Mouse (Mus musculus) cerebellum, postnatal 4 days (tissue): Measurements from ENCODE around the gene Macf1.
"Not testable (repeated sequence)": the region's sequence is repeated elsewhere in the genome, so short reads cannot be mapped to it uniquely, and the experiment has no call there.

ENCODE experiments used
- DNase-seq, 2 experiments: peaks; one replicate each; pipeline ENCODE4 v3.0.0; 2022; ENCODE audit warnings: low spot score in 2 of 2, mixed read lengths in 1 of 2

Gene Macf1

DNA sequence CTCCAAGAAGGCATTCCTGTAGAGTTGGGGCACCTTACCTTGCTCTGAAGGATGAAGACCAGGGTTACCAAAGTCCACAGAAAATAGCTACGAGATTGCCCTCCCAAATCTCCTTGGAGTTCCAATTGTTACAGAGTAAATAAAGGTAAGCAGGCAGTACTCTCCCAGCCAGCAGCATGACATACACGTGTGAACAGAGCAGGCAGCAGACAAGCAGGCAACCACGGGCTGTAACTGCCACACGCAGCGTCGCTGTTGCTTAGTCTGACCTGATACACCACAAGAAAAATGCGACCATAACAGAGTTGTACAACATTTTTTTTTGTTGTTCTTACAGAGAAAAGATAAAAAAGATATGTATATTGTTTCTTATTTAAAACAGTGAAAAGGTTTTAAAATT is 325.5 kb downstream of the Macf1 start:
- no peak for DNase-seq

DNA sequence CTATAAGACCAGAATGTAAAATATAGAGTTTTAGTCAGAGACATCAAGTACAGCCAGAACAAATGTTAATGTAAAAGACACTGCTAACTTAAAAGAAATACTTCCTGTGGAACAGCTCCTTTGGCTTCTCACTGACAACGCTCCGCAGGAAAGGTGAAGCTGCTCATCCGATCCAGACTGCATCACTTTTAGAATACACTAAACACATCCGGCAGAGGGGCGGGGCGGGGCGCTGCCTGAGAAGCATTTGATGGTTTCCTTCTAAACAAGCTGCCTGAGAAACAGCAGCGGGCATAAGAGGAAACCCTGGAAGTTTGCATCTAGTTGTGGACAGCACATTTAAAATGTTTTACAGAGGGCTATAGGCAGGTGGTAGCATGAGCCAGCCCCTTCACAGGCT is 328.2 kb downstream of the Macf1 start:
- no peak for DNase-seq

DNA sequence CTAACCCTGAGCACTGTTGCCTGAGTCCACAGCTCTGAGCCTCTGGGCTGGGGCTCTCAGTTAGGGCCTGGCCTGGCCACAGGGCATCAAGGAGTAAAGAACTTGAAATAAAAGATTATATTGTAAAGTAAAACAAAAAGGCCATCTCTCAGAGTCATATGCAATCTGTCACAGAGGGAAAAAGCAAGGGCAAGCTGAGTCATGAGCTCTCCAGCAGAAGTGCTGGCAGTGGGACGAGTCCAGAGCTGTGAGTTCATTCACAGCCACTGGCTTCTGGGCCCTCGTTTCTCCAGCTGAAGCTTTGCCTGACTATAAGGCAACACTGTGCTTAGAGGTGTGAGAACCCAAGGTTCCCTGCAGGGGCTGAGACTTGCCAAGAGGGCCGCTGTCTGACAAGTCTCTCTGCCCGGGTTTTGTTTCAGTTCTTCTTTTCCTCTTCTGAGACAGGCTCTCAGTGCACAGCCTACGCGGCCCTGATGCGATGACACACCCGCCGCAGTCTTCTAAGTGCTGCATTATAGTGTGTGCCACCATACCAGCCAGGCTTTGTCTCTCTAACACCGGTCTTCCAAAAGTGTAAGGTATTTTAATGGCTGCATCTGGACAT is 330.8 kb downstream of the Macf1 start:
- DNase-seq, result no peak

DNA sequence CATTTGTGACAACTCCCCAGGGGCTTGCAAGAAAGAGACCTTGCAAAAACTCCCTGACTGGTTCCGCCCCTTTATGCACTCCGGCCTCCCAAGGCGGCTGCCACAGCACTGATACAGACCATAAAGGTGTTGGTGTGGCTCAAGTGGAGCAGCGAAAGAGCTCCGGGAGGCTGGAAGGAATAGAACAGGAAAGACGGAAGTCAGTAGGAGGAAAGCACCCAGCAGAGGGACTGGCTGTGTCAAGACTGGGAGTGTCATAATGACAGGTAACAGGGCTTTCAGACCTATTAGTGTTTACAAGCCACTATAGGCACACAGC is 340.7 kb downstream of the Macf1 start:
- DNase-seq, result no peak

DNA sequence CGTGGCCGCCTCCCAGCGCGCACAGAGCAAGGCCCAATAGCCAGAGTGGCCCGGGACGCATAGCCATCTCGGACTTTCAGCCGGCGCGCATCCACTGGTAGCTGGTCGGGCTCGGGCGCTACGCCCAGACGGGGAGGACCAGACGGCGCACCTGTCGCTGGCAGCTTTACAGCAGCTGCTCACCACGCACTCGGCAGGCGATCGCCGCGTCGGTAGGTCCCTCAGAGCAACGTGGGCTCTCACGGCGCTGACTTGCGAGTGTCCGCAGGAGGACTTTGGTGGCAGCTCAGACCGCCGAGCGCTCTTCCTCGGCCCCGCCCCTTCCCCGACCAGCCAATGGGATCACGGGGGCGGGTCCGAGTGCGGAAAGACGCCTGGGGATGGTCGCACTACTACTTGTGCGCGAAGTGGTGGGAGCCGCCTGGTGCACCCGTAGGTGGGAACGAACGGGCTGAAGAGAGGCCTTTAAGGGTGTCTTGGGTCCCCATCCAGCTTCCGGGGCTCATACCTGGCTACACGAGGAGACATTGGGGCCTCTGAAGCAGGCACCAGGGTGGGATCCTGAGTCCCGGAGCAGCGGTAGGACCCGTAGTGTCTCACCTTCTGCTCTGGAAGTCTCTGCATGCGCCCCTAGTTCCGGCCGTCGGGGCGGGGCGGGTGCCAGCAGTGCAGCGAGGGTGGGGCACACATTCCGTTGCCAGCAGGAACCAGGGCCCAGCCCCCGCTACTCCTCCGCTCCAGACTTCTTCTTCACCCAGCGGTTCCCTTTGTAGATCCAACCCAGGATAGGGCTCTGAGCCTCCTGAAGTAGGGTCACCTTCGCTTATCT is 341.3 kb downstream of the Macf1 start, which contains the start of gene Bmp8a:
Bmp8a (minus strand) TSS at position 611 of the 829 bp plus-strand sequence.
- peak in 1 of 2 experiments; percentile 62 for DNase-seq

GRCm38 (mm10) chr4:123342091-123342641 is 342.0 kb downstream of the Macf1 start:
- no peak for DNase-seq

- DNase-seq, result no peak
Measured at GRCm38 (mm10) chr4:123340232-123340631, 343.9 kb downstream of the Macf1 start.

GRCm38 (mm10) chr4:123337693-123338092 is 346.5 kb downstream of the Macf1 start:
- no peak for DNase-seq

- no peak for DNase-seq
Measured at GRCm38 (mm10) chr4:123335796-123336585, 348.2 kb downstream of the Macf1 start.

- DNase-seq, result not testable (repeated sequence)
Measured at GRCm38 (mm10) chr4:123335244-123335643, 348.9 kb downstream of the Macf1 start.

DNA sequence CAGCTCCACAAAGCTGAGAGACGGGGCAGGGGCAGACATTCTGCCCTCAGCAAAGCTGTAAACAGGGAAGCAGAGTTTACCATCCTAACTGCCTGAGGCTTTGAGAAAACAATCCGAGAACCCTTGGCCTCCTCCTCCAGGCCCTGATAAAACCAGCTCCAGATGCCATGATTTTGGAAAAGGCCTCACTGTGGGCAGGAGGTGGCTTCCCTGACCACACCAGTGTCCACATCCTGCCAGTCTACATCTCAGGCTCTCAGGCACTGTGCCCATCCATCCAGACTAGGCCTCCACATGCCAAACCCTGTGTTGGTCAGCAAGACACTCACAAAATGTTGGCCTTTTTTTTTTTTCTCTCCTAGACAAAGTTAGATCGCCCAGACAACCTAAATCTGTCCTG is 350.0 kb downstream of the Macf1 start:
- DNase-seq, result no peak

GRCm38 (mm10) chr4:123333151-123333550 is 351.0 kb downstream of the Macf1 start:
- DNase-seq, result no peak

DNA sequence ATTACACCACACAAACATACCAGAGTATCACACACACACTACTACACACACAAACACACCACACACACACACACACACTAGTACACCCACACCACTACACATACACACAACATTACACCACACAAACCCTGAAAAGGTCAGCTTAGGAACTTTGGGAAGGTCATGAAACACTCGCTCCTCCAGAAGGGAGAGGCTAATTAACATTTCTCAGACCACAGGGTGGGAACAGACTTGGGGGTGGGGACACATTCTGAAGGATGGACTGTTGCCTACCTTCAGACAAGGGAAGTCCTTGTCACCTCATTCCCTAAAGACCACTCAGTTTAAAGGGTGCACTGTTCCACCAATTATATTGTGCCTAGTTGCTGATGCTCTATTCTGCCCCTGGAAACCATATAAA is 352.2 kb downstream of the Macf1 start:
- DNase-seq, result not testable (repeated sequence)

GRCm38 (mm10) chr4:123331326-123331725 is 352.8 kb downstream of the Macf1 start:
- DNase-seq, result no peak

DNA sequence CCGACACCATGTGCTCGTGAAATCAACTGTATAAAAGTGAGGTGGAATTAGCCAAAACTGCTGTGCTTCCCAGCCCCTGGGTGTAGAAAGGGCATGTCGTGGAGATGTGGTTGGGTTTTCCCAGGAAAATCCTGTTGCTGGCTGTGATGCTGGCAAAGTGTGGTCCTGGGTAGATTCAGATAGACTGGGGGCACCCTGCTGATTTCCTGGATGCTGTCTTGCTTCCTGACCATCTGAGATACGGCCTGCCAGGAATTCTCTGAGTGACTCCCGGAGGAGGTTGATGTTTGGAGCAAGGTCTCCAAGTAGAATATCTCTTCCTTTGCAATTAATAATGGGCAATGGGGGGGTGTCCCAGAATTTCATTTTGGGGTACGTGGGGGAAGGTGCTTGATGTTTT is 355.2 kb downstream of the Macf1 start:
- no peak for DNase-seq

DNA sequence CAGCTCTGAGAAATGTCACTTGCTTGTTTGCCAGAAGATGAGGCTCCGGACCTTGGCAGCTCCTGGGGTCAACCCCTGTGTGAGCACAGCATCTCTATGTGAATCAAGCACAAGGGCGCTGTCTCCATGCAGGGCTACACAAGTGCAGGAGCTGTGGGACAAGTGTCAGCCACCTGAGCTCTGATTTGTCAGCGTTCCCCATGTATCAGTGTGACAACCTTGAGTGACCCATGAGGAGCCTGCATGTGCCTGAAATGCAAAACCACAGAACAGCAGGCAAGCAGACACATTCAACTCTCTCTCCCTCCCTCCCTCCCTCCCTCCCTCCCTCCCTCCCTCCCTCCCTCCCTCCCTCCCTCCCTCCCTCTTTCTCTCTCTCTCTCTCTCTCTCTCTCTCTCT is 356.5 kb downstream of the Macf1 start:
- no peak for DNase-seq

GRCm38 (mm10) chr4:123326087-123326486 is 358.1 kb downstream of the Macf1 start:
- no peak for DNase-seq

DNA sequence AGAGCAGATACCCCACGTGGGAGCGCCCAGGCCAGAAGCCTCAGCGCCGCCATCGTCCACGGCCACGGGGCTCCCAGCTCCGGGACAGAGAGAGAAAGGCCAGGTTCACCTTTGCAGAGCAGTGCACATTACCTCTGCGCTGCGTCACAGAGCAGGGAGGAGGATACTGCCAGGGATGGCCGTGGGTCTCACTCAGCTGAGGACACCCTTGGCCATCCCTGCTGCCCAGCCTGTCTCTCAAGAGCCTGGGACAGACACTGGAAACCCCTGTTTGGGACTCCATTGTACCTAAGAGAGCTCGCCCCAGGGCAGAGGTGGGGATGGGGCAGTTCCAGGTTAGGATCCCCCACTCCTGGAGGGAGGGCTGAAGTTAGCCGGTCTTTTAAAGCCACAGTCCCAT is 360.6 kb downstream of the Macf1 start, which contains the start of gene Oxct2a:
Oxct2a (minus strand) TSS at position 101 of the 400 bp plus-strand sequence.
- no peak for DNase-seq

DNA sequence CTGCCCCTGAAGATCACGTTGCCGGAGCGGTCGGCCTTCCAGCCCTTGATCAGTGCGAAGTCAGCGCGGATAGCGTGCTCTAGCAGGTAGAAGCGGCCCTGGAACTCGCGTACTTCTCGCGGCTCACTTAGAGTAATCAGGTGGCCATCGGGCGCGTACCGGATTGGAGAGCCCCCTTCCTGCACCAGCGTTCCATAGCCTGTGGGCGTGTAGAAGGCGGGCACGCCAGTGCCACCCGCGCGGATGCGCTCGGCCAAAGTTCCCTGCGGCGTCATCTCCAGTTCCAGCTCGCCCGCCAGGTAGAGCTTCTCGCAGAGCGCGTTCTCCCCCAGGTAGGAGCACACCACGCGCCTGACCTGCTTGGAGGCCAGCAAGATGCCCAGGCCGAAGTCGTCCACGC is 361.2 kb downstream of the Macf1 start:
- DNase-seq, result peak in 1 of 2 experiments; percentile 12

DNA sequence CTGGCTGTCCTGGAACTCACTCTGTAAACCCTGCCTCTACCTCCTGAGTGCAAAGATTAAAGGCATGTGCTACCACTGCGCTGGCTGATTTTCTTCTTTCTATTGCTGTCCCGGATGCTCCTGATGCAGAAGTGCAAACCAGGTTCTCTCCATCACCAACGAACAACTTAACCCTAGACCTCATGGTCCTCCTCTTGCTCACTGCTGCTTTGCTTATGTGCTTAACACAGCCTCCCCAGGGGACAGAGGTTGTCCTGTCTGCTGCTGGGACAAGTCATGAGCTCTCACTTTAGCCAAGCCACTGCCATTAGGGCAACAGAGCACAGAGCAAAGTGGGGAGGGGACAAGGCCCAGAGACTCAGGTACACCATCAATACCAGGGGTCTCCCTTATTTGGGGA is 369.7 kb downstream of the Macf1 start:
- no peak for DNase-seq

DNA sequence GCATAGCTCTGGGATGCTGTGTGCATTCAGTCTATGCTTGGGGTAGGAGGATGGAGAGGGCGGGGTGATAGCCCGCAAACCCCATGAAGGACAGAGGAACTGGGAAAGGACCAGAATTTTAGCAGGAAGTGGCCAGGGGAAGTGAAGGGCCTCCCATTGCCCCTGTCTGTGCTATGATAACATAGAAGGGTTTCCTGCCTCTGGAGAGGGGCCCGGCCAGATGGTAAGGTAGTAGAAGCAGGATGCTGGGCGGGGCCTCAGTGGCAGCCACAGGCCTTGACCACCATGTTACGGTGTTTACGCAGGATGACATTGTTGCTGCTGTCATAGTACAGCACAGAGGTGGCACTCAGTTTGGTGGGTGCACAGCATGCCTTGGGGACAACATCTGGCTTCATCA is 371.1 kb downstream of the Macf1 start:
- DNase-seq, result no peak

DNA sequence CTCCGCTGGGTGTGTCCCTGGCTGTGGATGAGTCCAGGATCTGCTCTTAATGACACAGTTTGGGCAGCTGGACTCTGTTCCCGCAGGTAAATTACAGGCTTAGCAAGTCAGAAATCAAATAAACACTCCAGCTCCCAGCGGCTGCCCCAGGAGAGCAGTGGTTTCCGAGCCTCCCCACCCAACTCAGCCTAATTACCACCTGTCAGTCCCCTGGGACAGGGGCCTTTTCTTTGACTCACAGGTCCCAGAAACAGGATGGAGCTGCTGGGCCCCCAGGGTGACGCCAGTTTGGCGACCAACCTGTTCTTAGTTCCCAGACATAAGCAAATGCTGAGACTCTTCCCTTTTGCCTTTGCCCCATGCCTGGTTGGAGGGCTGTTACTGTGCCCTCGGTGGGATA is 372.3 kb downstream of the Macf1 start:
- no peak for DNase-seq
